24 mouse cellular contexts compared by ENCODE assay signal in genomic region chr9:45010461-45010860, GRCm38 (mm10). TPM values are rescaled to one million over a fixed set of nuclear protein-coding genes. Genes with fewer than 3 reads are reported as not detected.
A peak's percentile ranks its signal among the peaks of the same experiment; 100 is the strongest.
DNase-seq lines count a peak whose midpoint lies in the region; ATAC-seq lines count a peak whose summit lies in the region.
"Had no signal": no experiment of that assay in that cellular context is flagged by ENCODE, and none has a peak within 500 bp of the region (broad histone marks: within the 10 kb centered on the region; RNA-seq: fewer than 3 reads in every experiment).

No protein-coding gene starts in this region.

- H3K9me3 ChIP-seq in hindbrain, embryonic 11.5 days (ENCODE audit: control insufficient read depth, low read length), result no peaks in the 10 kb centered on the region
- H3K9me3 ChIP-seq in hindbrain, embryonic 13.5 days, result no peaks in the 10 kb centered on the region
- no peaks in the 10 kb centered on the region for H3K9me3 ChIP-seq in intestine, embryonic 15.5 days
- H3K9me3 ChIP-seq: embryonic facial prominence, embryonic 12.5 days; heart, embryonic 13.5 days; hindbrain, embryonic 10.5 days; neural tube, embryonic 15.5 days had no signal

- peak; percentile 8 for DNase-seq in hindbrain, embryonic 11.5 days (ENCODE audit: low spot score)
- peak; percentile 29 for DNase-seq in 416B (ENCODE audit: low read depth)
- DNase-seq in urinary bladder, postnatal 36 days (ENCODE audit: low spot score in 2 of 2), result no peak
- DNase-seq: adrenal gland, adult 2 months; cerebellum, postnatal 14 days; kidney, adult 8-10 months; right cerebral cortex, adult 18-20 months; spleen, adult 18-20 months had no signal

- H3K27ac ChIP-seq in hindbrain, embryonic 11.5 days (ENCODE audit: low read depth, low read length), result no peak overlapping the region
- H3K27ac ChIP-seq in hindbrain, embryonic 13.5 days, result no peak overlapping the region
- H3K27ac ChIP-seq in intestine, embryonic 15.5 days, result no peak overlapping the region
- H3K27ac ChIP-seq: embryonic facial prominence, embryonic 12.5 days; heart, embryonic 13.5 days; hindbrain, embryonic 10.5 days; neural tube, embryonic 15.5 days had no signal

- 80% methylated on average over 4 of the region's 4 CpGs for WGBS in hindbrain, embryonic 11.5 days
- WGBS in hindbrain, embryonic 13.5 days, result 83% methylated on average over 4 of the region's 4 CpGs
- 64% methylated on average over 4 of the region's 4 CpGs for WGBS in intestine, embryonic 15.5 days

- no peaks in the 10 kb centered on the region for H3K36me3 ChIP-seq in hindbrain, embryonic 11.5 days (ENCODE audit: control insufficient read depth, insufficient read depth, low read length)
- H3K36me3 ChIP-seq in hindbrain, embryonic 13.5 days, result no peaks in the 10 kb centered on the region
- no peaks in the 10 kb centered on the region for H3K36me3 ChIP-seq in intestine, embryonic 15.5 days
- H3K36me3 ChIP-seq: embryonic facial prominence, embryonic 12.5 days; heart, embryonic 13.5 days; hindbrain, embryonic 10.5 days; neural tube, embryonic 15.5 days had no signal

- ATAC-seq in hindbrain, embryonic 11.5 days (ENCODE audit: low FRiP score), result no peak
- ATAC-seq in hindbrain, embryonic 13.5 days (ENCODE audit: low FRiP score), result no peak
- peak; percentile 50 for ATAC-seq in CD4-positive, CD25-positive, alpha-beta regulatory T cell, adult 4 months
- ATAC-seq in inflammation-experienced regulatory T-cells, adult 6 months, result peak; percentile 48
- no peak for ATAC-seq in intestine, embryonic 15.5 days
- ATAC-seq in erythroblast, adult 5-6 weeks (replicated peaks; ENCODE audit: low FRiP score, poor library complexity, severe bottlenecking), result no peak
- ATAC-seq: Patski had no signal

- no peaks in the 10 kb centered on the region for H3K27me3 ChIP-seq in hindbrain, embryonic 11.5 days (ENCODE audit: control insufficient read depth, insufficient read depth, low read length)
- 0 out of 2 replicates have a peak, but pooled peaks cover 2% of the 10 kb centered on the region for H3K27me3 ChIP-seq in hindbrain, embryonic 13.5 days
- no peaks in the 10 kb centered on the region for H3K27me3 ChIP-seq in intestine, embryonic 15.5 days (replicated peaks)
- H3K27me3 ChIP-seq: neural tube, embryonic 15.5 days had no signal

- H3K4me1 ChIP-seq in hindbrain, embryonic 11.5 days (replicated peaks; ENCODE audit: control insufficient read depth, insufficient read depth, low read length), result no peaks in the 10 kb centered on the region
- no peaks in the 10 kb centered on the region for H3K4me1 ChIP-seq in hindbrain, embryonic 13.5 days (replicated peaks)
- no peaks in the 10 kb centered on the region for H3K4me1 ChIP-seq in intestine, embryonic 15.5 days (replicated peaks)
- H3K4me1 ChIP-seq: embryonic facial prominence, embryonic 12.5 days; heart, embryonic 13.5 days; hindbrain, embryonic 10.5 days; neural tube, embryonic 15.5 days had no signal

- H3K9ac ChIP-seq in hindbrain, embryonic 11.5 days (ENCODE audit: low read depth, low read length), result no peak overlapping the region
- no peak overlapping the region for H3K9ac ChIP-seq in hindbrain, embryonic 13.5 days
- H3K9ac ChIP-seq in intestine, embryonic 15.5 days, result no peak overlapping the region
- H3K9ac ChIP-seq: embryonic facial prominence, embryonic 12.5 days; heart, embryonic 13.5 days; neural tube, embryonic 15.5 days had no signal

- no peak overlapping the region for H3K4me3 ChIP-seq in hindbrain, embryonic 11.5 days (ENCODE audit: low read depth, low read length)
- no peak overlapping the region for H3K4me3 ChIP-seq in hindbrain, embryonic 13.5 days
- H3K4me3 ChIP-seq in intestine, embryonic 15.5 days (replicated peaks), result no peak overlapping the region
- H3K4me3 ChIP-seq: embryonic facial prominence, embryonic 12.5 days; heart, embryonic 13.5 days; hindbrain, embryonic 10.5 days; neural tube, embryonic 15.5 days had no signal

- H3K4me2 ChIP-seq in hindbrain, embryonic 11.5 days (replicated peaks; ENCODE audit: low read depth, low read length), result no peak overlapping the region
- no peak overlapping the region for H3K4me2 ChIP-seq in hindbrain, embryonic 13.5 days
- no peak overlapping the region for H3K4me2 ChIP-seq in intestine, embryonic 15.5 days (replicated peaks)
- H3K4me2 ChIP-seq: embryonic facial prominence, embryonic 12.5 days; heart, embryonic 13.5 days; liver, embryonic 11.5 days; neural tube, embryonic 15.5 days had no signal

RNA-seq across cellular contexts. Expression of gene Cd3e, which starts 1.0 kb away (rescaled TPM):
- polyA plus RNA-seq in hindbrain, embryonic 11.5 days (2014; fragmentation: Nextera tagmentation; extraction: Ambion mirVana), result not detected in 2 replicates
- polyA plus RNA-seq in hindbrain, embryonic 13.5 days (2015; fragmentation: Nextera tagmentation; extraction: Ambion mirVana), result not detected in 2 replicates
- 1,000 to 10,000 TPM; 1,413 to 1,834 TPM for polyA plus RNA-seq in CD4-positive, CD25-positive, alpha-beta regulatory T cell, adult 4 months (2017; shearing (Covaris generic))
- polyA plus RNA-seq in inflammation-experienced regulatory T-cells, adult 6 months (2017; shearing (Covaris generic)), result 1,000 to 10,000 TPM in 2 of 3 experiments, 100 to 1,000 TPM in 1; 995 to 1,814 (median 1,394) TPM
- polyA plus RNA-seq in intestine, embryonic 15.5 days (2015; fragmentation: Nextera tagmentation; extraction: Ambion mirVana), result 1.4 and 1.8 TPM in 2 replicates
- total RNA-seq in erythroblast, adult 5-6 weeks (2015; ENCODE audit: low replicate concordance), result not detected in 2 replicates
- total RNA-seq in erythroblast, adult 5-6 weeks (2017; ENCODE audit: low replicate concordance), result 0.43 TPM in 1 of 2 replicates, not detected in the other
- total RNA-seq: granulocyte monocyte progenitor cell, adult 5-6 weeks; layer of hippocampus, postnatal 25 days; left cerebral cortex, postnatal 36 days had no signal
- polyA plus RNA-seq: embryonic facial prominence, embryonic 12.5 days; hindbrain, embryonic 10.5 days; liver, embryonic 11.5 days; Patski had no signal

RNA-seq across cellular contexts. Expression of gene Cd3d, which starts 28.9 kb away (rescaled TPM):
- not detected in 2 replicates for polyA plus RNA-seq in hindbrain, embryonic 11.5 days (2014; fragmentation: Nextera tagmentation; extraction: Ambion mirVana)
- not detected in 2 replicates for polyA plus RNA-seq in hindbrain, embryonic 13.5 days (2015; fragmentation: Nextera tagmentation; extraction: Ambion mirVana)
- 100 to 1,000 TPM; 544 to 973 TPM for polyA plus RNA-seq in CD4-positive, CD25-positive, alpha-beta regulatory T cell, adult 4 months (2017; shearing (Covaris generic))
- 1,000 to 10,000 TPM in 1 of 3 experiments, 100 to 1,000 TPM in 2; 684 to 1,006 (median 966) TPM for polyA plus RNA-seq in inflammation-experienced regulatory T-cells, adult 6 months (2017; shearing (Covaris generic))
- not detected in 2 replicates for polyA plus RNA-seq in intestine, embryonic 15.5 days (2015; fragmentation: Nextera tagmentation; extraction: Ambion mirVana)
- not detected in 2 replicates for total RNA-seq in erythroblast, adult 5-6 weeks (2015; ENCODE audit: low replicate concordance)
- total RNA-seq in erythroblast, adult 5-6 weeks (2017; ENCODE audit: low replicate concordance), result not detected in 2 replicates
- total RNA-seq: layer of hippocampus, postnatal 25 days; left cerebral cortex, postnatal 36 days had no signal
- polyA plus RNA-seq: embryonic facial prominence, embryonic 12.5 days; hindbrain, embryonic 10.5 days; liver, embryonic 11.5 days; neural tube, embryonic 15.5 days; Patski had no signal

RNA-seq across cellular contexts. Expression of gene Mpzl2, which starts 29.1 kb away (rescaled TPM):
- polyA plus RNA-seq in hindbrain, embryonic 11.5 days (2014; fragmentation: Nextera tagmentation; extraction: Ambion mirVana), result 2.6 and 3.8 TPM in 2 replicates
- 0.35 and 0.45 TPM in 2 replicates for polyA plus RNA-seq in hindbrain, embryonic 13.5 days (2015; fragmentation: Nextera tagmentation; extraction: Ambion mirVana)
- under 1 TPM; 0.16 to 0.24 TPM for polyA plus RNA-seq in CD4-positive, CD25-positive, alpha-beta regulatory T cell, adult 4 months (2017; shearing (Covaris generic))
- polyA plus RNA-seq in inflammation-experienced regulatory T-cells, adult 6 months (2017; shearing (Covaris generic)), result not detected
- 29.6 and 31.2 TPM in 2 replicates for polyA plus RNA-seq in intestine, embryonic 15.5 days (2015; fragmentation: Nextera tagmentation; extraction: Ambion mirVana)
- total RNA-seq in erythroblast, adult 5-6 weeks (2015; ENCODE audit: low replicate concordance), result not detected in 2 replicates
- not detected in 2 replicates for total RNA-seq in erythroblast, adult 5-6 weeks (2017; ENCODE audit: low replicate concordance)
- total RNA-seq: granulocyte monocyte progenitor cell, adult 5-6 weeks; megakaryocyte-erythroid progenitor cell, adult 5-6 weeks; monocyte, adult 5-6 weeks had no signal
- polyA plus RNA-seq: Patski had no signal

RNA-seq across cellular contexts. Expression of gene Cd3g, which starts 30.2 kb away (rescaled TPM):
- polyA plus RNA-seq in hindbrain, embryonic 11.5 days (2014; fragmentation: Nextera tagmentation; extraction: Ambion mirVana), result not detected in 2 replicates
- not detected in 2 replicates for polyA plus RNA-seq in hindbrain, embryonic 13.5 days (2015; fragmentation: Nextera tagmentation; extraction: Ambion mirVana)
- 1,000 to 10,000 TPM; 1,425 to 1,626 TPM for polyA plus RNA-seq in CD4-positive, CD25-positive, alpha-beta regulatory T cell, adult 4 months (2017; shearing (Covaris generic))
- 1,000 to 10,000 TPM; 1,536 to 1,970 (median 1,828) TPM for polyA plus RNA-seq in inflammation-experienced regulatory T-cells, adult 6 months (2017; shearing (Covaris generic))
- 0.76 and 1.0 TPM in 2 replicates for polyA plus RNA-seq in intestine, embryonic 15.5 days (2015; fragmentation: Nextera tagmentation; extraction: Ambion mirVana)
- 6.9 TPM in 1 of 2 replicates, not detected in the other for total RNA-seq in erythroblast, adult 5-6 weeks (2015; ENCODE audit: low replicate concordance)
- 0.98 and 6.6 TPM in 2 replicates for total RNA-seq in erythroblast, adult 5-6 weeks (2017; ENCODE audit: low replicate concordance)
- total RNA-seq: granulocyte monocyte progenitor cell, adult 5-6 weeks; layer of hippocampus, postnatal 25 days; left cerebral cortex, postnatal 36 days had no signal
- polyA plus RNA-seq: adrenal gland, adult 2 months; embryonic facial prominence, embryonic 12.5 days; hindbrain, embryonic 10.5 days; neural tube, embryonic 15.5 days; Patski had no signal

RNA-seq across cellular contexts. Expression of gene Mpzl3, which starts 44.5 kb away (rescaled TPM):
- polyA plus RNA-seq in hindbrain, embryonic 11.5 days (2014; fragmentation: Nextera tagmentation; extraction: Ambion mirVana), result 1.7 and 2.8 TPM in 2 replicates
- polyA plus RNA-seq in hindbrain, embryonic 13.5 days (2015; fragmentation: Nextera tagmentation; extraction: Ambion mirVana), result 1.2 and 1.9 TPM in 2 replicates
- 10 to 100 TPM in 1 of 2 experiments, 1 to 10 TPM in 1; 7.5 to 10.8 TPM for polyA plus RNA-seq in CD4-positive, CD25-positive, alpha-beta regulatory T cell, adult 4 months (2017; shearing (Covaris generic))
- polyA plus RNA-seq in inflammation-experienced regulatory T-cells, adult 6 months (2017; shearing (Covaris generic)), result 10 to 100 TPM in 2 of 3 experiments, 1 to 10 TPM in 1; 9.1 to 12.0 (median 10.2) TPM
- polyA plus RNA-seq in intestine, embryonic 15.5 days (2015; fragmentation: Nextera tagmentation; extraction: Ambion mirVana), result 5.4 and 6.3 TPM in 2 replicates
- total RNA-seq in erythroblast, adult 5-6 weeks (2015; ENCODE audit: low replicate concordance), result 1.0 and 1.9 TPM in 2 replicates
- total RNA-seq in erythroblast, adult 5-6 weeks (2017; ENCODE audit: low replicate concordance), result 0.56 TPM in 1 of 2 replicates, not detected in the other
- total RNA-seq: megakaryocyte-erythroid progenitor cell, adult 5-6 weeks had no signal

Comparison
In these comparisons a context has a peak if more than half of its experiments do, and no peak if none do; other contexts are left out.
1. ATAC-seq: peak in CD4-positive, CD25-positive, alpha-beta regulatory T cell, adult 4 months (single experiment) and inflammation-experienced regulatory T-cells, adult 6 months (single experiment); none in hindbrain, embryonic 11.5 days (single experiment), hindbrain, embryonic 13.5 days (single experiment), intestine, embryonic 15.5 days (single experiment) and erythroblast, adult 5-6 weeks (single experiment).
2. DNase-seq: peak in hindbrain, embryonic 11.5 days (single experiment) and 416B (single experiment); none in urinary bladder, postnatal 36 days (0 of 2).
3. RNA of gene Cd3e, which starts 1.0 kb away (polyA plus RNA-seq): 1,413 to 1,834 TPM in CD4-positive, CD25-positive, alpha-beta regulatory T cell, adult 4 months and 995 to 1,814 TPM in inflammation-experienced regulatory T-cells, adult 6 months; 1.4 to 1.8 TPM in intestine, embryonic 15.5 days, not detected in hindbrain, embryonic 13.5 days and not detected in hindbrain, embryonic 11.5 days; every median in the first group is over 100 times any median in the second.
4. RNA of gene Cd3d, which starts 28.9 kb away (polyA plus RNA-seq): 544 to 973 TPM in CD4-positive, CD25-positive, alpha-beta regulatory T cell, adult 4 months and 684 to 1,006 TPM in inflammation-experienced regulatory T-cells, adult 6 months; not detected in intestine, embryonic 15.5 days, not detected in hindbrain, embryonic 11.5 days and not detected in hindbrain, embryonic 13.5 days; every median in the first group is over 100 times any median in the second.